Mouse (Mus musculus) midbrain, embryonic 16.5 days (tissue): ENCODE results near the gene Acat2. TPM values are rescaled to one million over a fixed set of nuclear protein-coding genes. Genes with fewer than 3 reads are reported as not detected.
"Not testable (repeated sequence)": the region's sequence is repeated elsewhere in the genome, so short reads cannot be mapped to it uniquely, and the experiment has no call there.

ENCODE experiments used
- ATAC-seq: fragments of 200-750 bp; cut with Nextera tagmentation; 2 replicates; pipeline ENCODE4 v1.8.0; 2017; ENCODE audit warnings: moderate TSS enrichment
- H3K27ac ChIP-seq: fragments of 300-500 bp; sonication (generic); 2 replicates; pipeline ENCODE4 v1.5.1; 2014; ENCODE audit warnings: mild to moderate bottlenecking, low read length, mixed read lengths
- H3K27me3 ChIP-seq: fragments of 300-500 bp; sonication (generic); 2 replicates; pipeline ENCODE4 v1.6.1; 2014; ENCODE audit warnings: low read depth, low read length, mixed read lengths; ENCODE audit not compliant: control insufficient read depth, insufficient read depth
- H3K36me3 ChIP-seq: fragments of 300-500 bp; sonication (generic); 2 replicates; pipeline ENCODE4 v1.6.1; 2014; ENCODE audit warnings: mild to moderate bottlenecking, low read length, moderate library complexity, mixed read lengths; ENCODE audit not compliant: control insufficient read depth, insufficient read depth
- H3K4me1 ChIP-seq: fragments of 300-500 bp; sonication (generic); 2 replicates; pipeline ENCODE4 v1.6.1; 2014; ENCODE audit warnings: mild to moderate bottlenecking, low read length, mixed read lengths; ENCODE audit not compliant: control insufficient read depth, insufficient read depth
- H3K4me2 ChIP-seq: fragments of 300-500 bp; sonication (generic); 2 replicates; pipeline ENCODE4 v1.6.1; 2014; ENCODE audit warnings: mild to moderate bottlenecking, low read length, mixed read lengths
- H3K4me3 ChIP-seq: fragments of 300-500 bp; sonication (generic); 2 replicates; pipeline ENCODE4 v1.5.1; 2014; ENCODE audit warnings: low read depth, mild to moderate bottlenecking, low read length, moderate library complexity, mixed read lengths
- H3K9ac ChIP-seq: fragments of 300-500 bp; sonication (generic); 2 replicates; pipeline ENCODE4 v1.6.1; 2014; ENCODE audit warnings: low read depth, low read length, mixed read lengths
- H3K9me3 ChIP-seq: fragments of 300-500 bp; sonication (generic); replicated peaks from 2 replicates; pipeline ENCODE4 v1.6.1; 2014; ENCODE audit warnings: mild to moderate bottlenecking, low read length, mixed read lengths; ENCODE audit not compliant: control insufficient read depth, poor library complexity, severe bottlenecking
- WGBS: fragments of 180-500 bp; shearing (Covaris S2); extraction: QIAGEN DNeasy Blood & Tissue Kit; methylation state at CpG from one replicate; pipeline ENCODE4 v1.1.7; 2014; 5-methylcytosine and 5-hydroxymethylcytosine counted together
- polyA plus RNA-seq: library from polyadenylated mRNA; unstranded; fragments of >200 nt; fragmentation: Nextera tagmentation; extraction: Ambion mirVana; gene quantifications from 2 replicates; pipeline ENCODE4 v1.2.1, GENCODE M21; 2015

The Acat2 gene
- polyA plus RNA-seq, 1 experiment from 2014 or later: 378 TPM

DNA sequence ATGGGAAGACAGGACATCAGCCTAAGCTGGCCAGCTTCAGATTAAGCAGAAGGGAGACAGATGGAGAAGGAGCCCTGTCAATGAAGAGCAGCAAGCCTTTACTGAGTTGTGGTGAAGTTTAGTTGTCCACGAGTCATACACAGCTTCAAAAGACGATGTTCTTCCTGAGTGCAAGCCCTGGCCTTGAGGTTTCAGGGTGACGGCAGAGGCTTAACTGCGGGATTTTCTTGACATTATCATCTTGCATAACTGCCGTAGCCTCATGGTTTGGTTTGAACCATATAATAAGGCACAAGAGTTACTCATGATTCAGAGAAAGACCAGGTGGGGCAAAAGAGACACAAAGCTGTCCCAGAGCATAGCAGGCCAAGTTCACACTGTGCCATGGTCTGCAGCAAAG is 37.3 kb upstream of the Acat2 start:
- no peak overlapping the region for H3K27ac ChIP-seq
- WGBS: 91% methylated on average over 5 of the region's 5 CpGs
- no peak overlapping the region for H3K9ac ChIP-seq
- H3K36me3 ChIP-seq: no peaks in the 10 kb centered on the region
- H3K4me3 ChIP-seq: no peak overlapping the region
- no peak for ATAC-seq
- H3K27me3 ChIP-seq: no peaks in the 10 kb centered on the region
- no peak overlapping the region for H3K4me2 ChIP-seq
- no peaks in the 10 kb centered on the region for H3K9me3 ChIP-seq
- H3K4me1 ChIP-seq: no peaks in the 10 kb centered on the region

- 19% methylated on average over 3 of the region's 3 CpGs for WGBS
Measured at GRCm38 (mm10) chr17:12996345-12996744, 35.8 kb upstream of the Acat2 start.

GRCm38 (mm10) chr17:12994069-12994468 is 33.5 kb upstream of the Acat2 start, which contains the start of gene Wtap:
Wtap (minus strand) TSS chr17:12994169.
- Histone ChIP-seq H3K4me3 (peak within 1 kb of the TSS; percentile 100), H3K27me3 (no peaks in the 10 kb centered on the region), H3K36me3 (no peaks in the 10 kb centered on the region), H3K4me1 (peaks cover 13% of the 10 kb centered on the region), H3K27ac (peak within 1 kb of the TSS; percentile 100), H3K9ac (peak within 1 kb of the TSS; percentile 99), H3K4me2 (peak within 1 kb of the TSS; percentile 75), H3K9me3 (no peaks in the 10 kb centered on the region)
- no peak for ATAC-seq
- WGBS: 93% methylated on average over 1 of the region's 1 CpGs

More at GRCm38 (mm10) chr17:12996345-12996744, 35.8 kb upstream of the Acat2 start:
- Histone ChIP-seq H3K9me3 (no peaks in the 10 kb centered on the region), H3K4me3 (no peak overlapping the region), H3K27me3 (no peaks in the 10 kb centered on the region), H3K4me1 (no peaks in the 10 kb centered on the region), H3K36me3 (no peaks in the 10 kb centered on the region), H3K27ac (no peak overlapping the region), H3K9ac (no peak overlapping the region), H3K4me2 (no peak overlapping the region)
- ATAC-seq: no peak

GRCm38 (mm10) chr17:12992470-12992991 is 32.0 kb upstream of the Acat2 start:
- no peaks in the 10 kb centered on the region for H3K9me3 ChIP-seq
- peak overlapping the region; percentile 75 for H3K4me2 ChIP-seq
- H3K4me3 ChIP-seq: peak overlapping the region; percentile 100
- WGBS: under 1% methylated on average over 45 of the region's 51 CpGs
- no peaks in the 10 kb centered on the region for H3K36me3 ChIP-seq
- peaks cover 20% of the 10 kb centered on the region for H3K4me1 ChIP-seq
- H3K27me3 ChIP-seq: no peaks in the 10 kb centered on the region
- ATAC-seq: peak; percentile 90
- peak overlapping the region; percentile 100 for H3K27ac ChIP-seq
- peak overlapping the region; percentile 99 for H3K9ac ChIP-seq

GRCm38 (mm10) chr17:12991635-12992358 is 31.2 kb upstream of the Acat2 start:
- Histone ChIP-seq H3K4me1 (peaks cover 20% of the 10 kb centered on the region), H3K4me2 (peak overlapping the region; percentile 92), H3K27me3 (no peaks in the 10 kb centered on the region), H3K9ac (peak overlapping the region; percentile 99), H3K36me3 (no peaks in the 10 kb centered on the region), H3K27ac (peak overlapping the region; percentile 100), H3K9me3 (no peaks in the 10 kb centered on the region), H3K4me3 (peak overlapping the region; percentile 100)
- under 1% methylated on average over 68 of the region's 84 CpGs for WGBS
- ATAC-seq: peak; percentile 90

DNA sequence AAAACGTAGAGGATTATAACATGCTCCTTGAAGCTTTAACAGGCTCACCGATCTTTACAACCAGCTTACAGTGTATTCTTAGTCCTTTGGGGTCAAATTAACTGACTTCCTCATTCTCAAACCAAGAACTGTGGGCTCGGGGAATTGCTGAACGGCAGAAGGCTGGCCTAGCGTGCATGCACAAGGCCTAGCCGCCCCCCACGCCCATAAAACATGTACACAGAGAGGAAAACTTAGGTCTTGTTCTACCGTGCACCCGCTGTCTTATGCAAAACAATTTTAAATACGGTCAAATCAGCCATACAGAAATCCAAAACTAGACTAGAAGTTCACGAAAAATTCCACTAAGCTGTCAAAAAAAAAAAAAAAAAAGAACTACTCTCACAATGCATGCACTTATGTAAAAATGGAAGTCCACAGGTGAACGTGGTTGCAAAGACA is 30.7 kb upstream of the Acat2 start:
- peak overlapping the region; percentile 99 for H3K9ac ChIP-seq
- no peak for ATAC-seq
- peaks cover 20% of the 10 kb centered on the region for H3K4me1 ChIP-seq
- H3K4me2 ChIP-seq: peak overlapping the region; percentile 92
- 2% methylated on average over 12 of the region's 12 CpGs for WGBS
- H3K27me3 ChIP-seq: no peaks in the 10 kb centered on the region
- H3K4me3 ChIP-seq: peak overlapping the region; percentile 100
- no peaks in the 10 kb centered on the region for H3K9me3 ChIP-seq
- H3K27ac ChIP-seq: peak overlapping the region; percentile 100
- no peaks in the 10 kb centered on the region for H3K36me3 ChIP-seq

- Histone ChIP-seq H3K4me1 (peaks cover 20% of the 10 kb centered on the region), H3K9ac (peak overlapping the region; percentile 99), H3K27me3 (no peaks in the 10 kb centered on the region), H3K9me3 (no peaks in the 10 kb centered on the region), H3K36me3 (no peaks in the 10 kb centered on the region), H3K4me3 (peak overlapping the region; percentile 100), H3K27ac (no peak overlapping the region), H3K4me2 (peak overlapping the region; percentile 92)
- ATAC-seq: no peak
- WGBS: 62% methylated on average over 8 of the region's 8 CpGs
Measured at GRCm38 (mm10) chr17:12990567-12991145, 30.1 kb upstream of the Acat2 start.

DNA sequence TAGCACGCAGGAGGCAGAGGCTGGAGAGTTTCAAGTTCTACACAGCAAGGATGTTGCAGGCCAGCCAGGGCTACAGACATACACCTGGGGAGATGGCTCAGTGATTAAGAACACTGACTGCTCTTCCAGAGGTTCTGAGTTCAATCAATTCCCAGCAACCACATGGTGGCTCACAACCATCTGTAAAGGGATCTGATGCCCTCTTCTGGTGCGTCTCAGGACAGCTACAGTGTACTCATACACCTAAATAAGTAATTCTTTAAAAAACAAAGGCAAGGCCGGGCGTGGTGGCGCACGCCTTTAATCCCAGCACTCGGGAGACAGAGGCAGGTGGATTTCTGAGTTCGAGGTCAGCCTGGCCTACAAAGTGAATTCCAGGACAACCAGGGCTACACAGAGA is 27.5 kb upstream of the Acat2 start:
- ATAC-seq, H3K9me3 ChIP-seq, H3K9ac ChIP-seq, H3K27ac ChIP-seq, H3K27me3 ChIP-seq, H3K4me3 ChIP-seq, H3K4me2 ChIP-seq, H3K36me3 ChIP-seq: not testable (repeated sequence)
- H3K4me1 ChIP-seq: peaks cover 20% of the 10 kb centered on the region
- 97% methylated on average over 8 of the region's 8 CpGs for WGBS

DNA sequence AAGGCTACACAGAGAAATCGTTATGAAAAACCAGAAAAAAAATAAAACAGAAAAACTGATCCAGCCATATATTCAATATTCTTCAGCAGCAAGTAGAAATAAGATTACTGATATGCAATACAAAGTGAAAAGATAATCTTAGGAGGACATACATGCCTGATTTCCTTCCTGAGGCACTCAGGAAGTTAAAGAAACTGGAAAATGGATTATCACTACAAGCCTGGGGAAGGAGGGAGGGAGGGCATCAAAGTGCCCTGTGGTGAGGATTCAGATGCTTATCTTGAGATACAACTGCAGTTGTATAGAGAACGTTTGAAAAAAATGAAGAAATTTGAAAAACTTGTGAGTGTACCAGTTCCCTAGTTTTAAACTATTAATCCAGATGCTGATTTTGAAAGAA is 23.4 kb upstream of the Acat2 start:
- WGBS: 83% methylated on average over 2 of the region's 2 CpGs
- Histone ChIP-seq H3K27ac (no peak overlapping the region), H3K9ac (no peak overlapping the region), H3K4me2 (no peak overlapping the region), H3K36me3 (peaks cover 20% of the 10 kb centered on the region), H3K4me3 (no peak overlapping the region), H3K27me3 (no peaks in the 10 kb centered on the region), H3K9me3 (no peaks in the 10 kb centered on the region), H3K4me1 (peaks cover 6% of the 10 kb centered on the region)
- ATAC-seq: no peak
